Comparison of ENCODE assay signal across 12 mouse cellular contexts in genomic region chr6:4508279-4508678, GRCm38 (mm10). TPM values are rescaled to one million over a fixed set of nuclear protein-coding genes. Genes with fewer than 3 reads are reported as not detected.
DNase-seq lines count a peak whose midpoint lies in the region; ATAC-seq and TF ChIP-seq lines count a peak whose summit lies in the region.
"Had no signal": no experiment of that assay in that cellular context is flagged by ENCODE, and none has a peak within 500 bp of the region (broad histone marks: within the 10 kb centered on the region; RNA-seq: fewer than 3 reads in every experiment).

No protein-coding gene starts in this region.

- no peak overlapping the region for H3K9ac ChIP-seq in kidney, postnatal 0 days (ENCODE audit: low read depth, low read length)
- H3K9ac ChIP-seq in embryonic facial prominence, embryonic 13.5 days, result peak overlapping the region; percentile 58; the same call in 1 of the 2 replicates

- intact Hi-C loops in gastrocnemius, adult 2 months (cut with DNase I), result loop anchor here (5.0 kb wide), 1 partner anchor 96 kb away; no protein-coding TSS in a partner anchor
- intact Hi-C loops in gastrocnemius, postnatal 36 days (cut with DNase I), result loop anchor here (5.0 kb wide), 1 partner anchor 91 kb away; no protein-coding TSS in a partner anchor
- intact Hi-C loops in left cerebral cortex, adult 2 months (cut with DNase I), result loop anchor here (5.0 kb wide), 1 partner anchor 91 kb away; no protein-coding TSS in a partner anchor

- peaks cover 30% of the 10 kb centered on the region for H3K79me2 ChIP-seq in myocyte (ENCODE audit: control insufficient read depth, insufficient read depth)

- H3K9me3 ChIP-seq in kidney, postnatal 0 days (replicated peaks; ENCODE audit: low read length), result no peaks in the 10 kb centered on the region
- no peaks in the 10 kb centered on the region for H3K9me3 ChIP-seq in embryonic facial prominence, embryonic 13.5 days

- no peak for DNase-seq in gastrocnemius, adult 2 months
- DNase-seq in gastrocnemius, postnatal 36 days, result no peak
- no peak for DNase-seq in kidney, postnatal 0 days (ENCODE audit: low spot score)
- DNase-seq in kidney, postnatal 10 days, result no peak
- DNase-seq in urinary bladder, adult 2 months (ENCODE audit: low spot score), result no peak
- DNase-seq in left cerebral cortex, adult 2 months (ENCODE audit: extremely low spot score in 1 of 2, low spot score in 2 of 2), result no peak
- DNase-seq: cerebellum, adult 11-12 months; heart, postnatal 10 days; lung, adult 2 months had no signal

- H3K4me2 ChIP-seq in kidney, postnatal 0 days (ENCODE audit: low read length), result peak overlapping the region; percentile 63; the same call in 1 of the 2 replicates
- peak overlapping the region; percentile 74 for H3K4me2 ChIP-seq in embryonic facial prominence, embryonic 13.5 days
- H3K4me2 ChIP-seq in myocyte (ENCODE audit: low read depth), result peak overlapping the region; percentile 59

- H3K36me3 ChIP-seq in kidney, postnatal 0 days (ENCODE audit: insufficient read depth, low read length), result no peaks in the 10 kb centered on the region
- peaks cover 34% of the 10 kb centered on the region for H3K36me3 ChIP-seq in embryonic facial prominence, embryonic 13.5 days
- H3K36me3 ChIP-seq in myocyte (ENCODE audit: control insufficient read depth, insufficient read depth), result peaks cover 33% of the 10 kb centered on the region

- H3K4me1 ChIP-seq in kidney, postnatal 0 days (replicated peaks; ENCODE audit: insufficient read depth, low read length), result no peaks in the 10 kb centered on the region
- H3K4me1 ChIP-seq in embryonic facial prominence, embryonic 13.5 days, result peaks cover 27% of the 10 kb centered on the region

- ATAC-seq in kidney, postnatal 0 days (replicated peaks; ENCODE audit: low FRiP score, low read depth), result no peak
- no peak for ATAC-seq in embryonic facial prominence, embryonic 13.5 days (ENCODE audit: insufficient number of reproducible peaks, insufficient read depth, low FRiP score, low TSS enrichment, low read depth)

- no peak for TF ChIP-seq POLR2A in myocyte (IDR thresholded peaks at IDR 0.05; ENCODE audit: insufficient read length, low read depth)

- 78% methylated on average over 4 of the region's 4 CpGs for WGBS in kidney, postnatal 0 days
- 75% methylated on average over 4 of the region's 4 CpGs for WGBS in embryonic facial prominence, embryonic 13.5 days

- H3K27me3 ChIP-seq in kidney, postnatal 0 days (ENCODE audit: insufficient read depth, low read length), result no peaks in the 10 kb centered on the region
- H3K27me3 ChIP-seq in embryonic facial prominence, embryonic 13.5 days, result no peaks in the 10 kb centered on the region
- H3K27me3 ChIP-seq in myocyte (ENCODE audit: control insufficient read depth, insufficient read depth, insufficient read length), result no peaks in the 10 kb centered on the region

- no peak for TF ChIP-seq CTCF in gastrocnemius, adult 2 months (IDR thresholded peaks at IDR 0.05)
- no peak for TF ChIP-seq CTCF in kidney, postnatal 0 days (IDR thresholded peaks at IDR 0.05; ENCODE audit: low read depth)
- no peak for TF ChIP-seq CTCF in left cerebral cortex, adult 2 months (IDR thresholded peaks at IDR 0.05)

- H3K4me3 ChIP-seq in gastrocnemius, adult 2 months, result peak overlapping the region; percentile 77
- H3K4me3 ChIP-seq in kidney, postnatal 0 days (replicated peaks; ENCODE audit: low read depth, low read length), result peak overlapping the region; percentile 41; the same call in 1 of the 2 replicates
- peak overlapping the region; percentile 62 for H3K4me3 ChIP-seq in embryonic facial prominence, embryonic 13.5 days
- peak overlapping the region; percentile 55 for H3K4me3 ChIP-seq in myocyte
- H3K4me3 ChIP-seq in left cerebral cortex, adult 2 months, result no peak overlapping the region
- H3K4me3 ChIP-seq: layer of hippocampus, adult 2 months had no signal

- H3K27ac ChIP-seq in gastrocnemius, adult 2 months, result peak overlapping the region; percentile 89
- no peak overlapping the region for H3K27ac ChIP-seq in kidney, postnatal 0 days
- H3K27ac ChIP-seq in embryonic facial prominence, embryonic 13.5 days, result no peak overlapping the region
- no peak overlapping the region for H3K27ac ChIP-seq in left cerebral cortex, adult 2 months
- H3K27ac ChIP-seq: layer of hippocampus, adult 2 months had no signal

- H3ac ChIP-seq in myocyte (ENCODE audit: control insufficient read depth, insufficient read length), result no peak overlapping the region

TF ChIP-seq in myocyte, 11 proteins besides CTCF, POLR2A, EP300 and RAD21:
- TF ChIP-seq E2F4 (IDR thresholded peaks at IDR 0.05; ENCODE audit: insufficient read depth), result no peak
- no peak for TF ChIP-seq TCF12 (IDR thresholded peaks at IDR 0.05; ENCODE audit: insufficient read depth, poor library complexity, severe bottlenecking)
- TF ChIP-seq MAX (IDR thresholded peaks at IDR 0.05; ENCODE audit: low read depth), result no peak
- TF ChIP-seq MYOD1 (IDR thresholded peaks at IDR 0.05; ENCODE audit: control insufficient read depth in 1 of 3, insufficient read length in 2 of 3, low read depth in 2 of 3), result no peak
- TF ChIP-seq USF1 (IDR thresholded peaks at IDR 0.05; ENCODE audit: low read depth), result no peak
- no peak for TF ChIP-seq SRF (IDR thresholded peaks at IDR 0.05; ENCODE audit: control insufficient read depth, insufficient read length, low read depth)
- TF ChIP-seq POLR2AphosphoS2 (IDR thresholded peaks at IDR 0.05; ENCODE audit: insufficient read length, low read depth), result no peak
- TF ChIP-seq TCF3 (IDR thresholded peaks at IDR 0.05; ENCODE audit: insufficient read length, low read depth), result no peak
- no peak for TF ChIP-seq CEBPB (IDR thresholded peaks at IDR 0.05; ENCODE audit: insufficient read depth, poor library complexity, severe bottlenecking)
- TF ChIP-seq MYOG (IDR thresholded peaks at IDR 0.05; ENCODE audit: control insufficient read depth in 1 of 3, insufficient read depth in 1 of 3, insufficient read length in 2 of 3, low read depth in 2 of 3), result no peak
- no peak for TF ChIP-seq REST (IDR thresholded peaks at IDR 0.05; ENCODE audit: insufficient read depth, insufficient read length)

RNA-seq across cellular contexts. Expression of gene Col1a2, which starts 3.7 kb away (rescaled TPM):
- total RNA-seq in gastrocnemius, adult 2 months (2021), result 100 to 1,000 TPM; 127 to 394 TPM
- total RNA-seq in gastrocnemius, postnatal 36 days (2021), result 100 to 1,000 TPM; 437 to 544 TPM
- polyA plus RNA-seq in kidney, postnatal 0 days (2015; fragmentation: Nextera tagmentation; extraction: Ambion mirVana), result 306 and 344 TPM in 2 replicates
- polyA plus RNA-seq in embryonic facial prominence, embryonic 13.5 days (2015; fragmentation: Nextera tagmentation; extraction: Ambion mirVana), result 820 and 892 TPM in 2 replicates
- 627 TPM for polyA plus RNA-seq in myocyte (2012; fragmentation: generic; extraction: Trizol)
- 1,014 and 1,293 TPM in 2 replicates for polyA plus RNA-seq in urinary bladder, adult 2 months (2012; rRNA removed)
- 10 to 100 TPM; 20.2 to 21.8 TPM for total RNA-seq in left cerebral cortex, adult 2 months (2021)
